Mouse (Mus musculus) liver, postnatal 0 days (tissue): ENCODE data around the gene Asic1.

ENCODE experiments used
- CTCF ChIP-seq: sonication (generic); IDR thresholded peaks from 2 replicates; pipeline ENCODE4 v1.5.1; 2016; ENCODE audit warnings: antibody characterized with exemption, low read depth
- EP300 ChIP-seq: IDR thresholded peaks from 2 replicates; pipeline ENCODE4 v1.6.1; 2016; ENCODE audit warnings: antibody characterized with exemption, low read depth, mild to moderate bottlenecking

GRCm38 (mm10) chr15:99653876-99654275, 16.3 kb upstream of the Asic1 start:
- no peak for TF ChIP-seq CTCF
- no peak for TF ChIP-seq EP300
